Mouse (Mus musculus): ENCODE data around the gene Ankrd10.

DNA sequence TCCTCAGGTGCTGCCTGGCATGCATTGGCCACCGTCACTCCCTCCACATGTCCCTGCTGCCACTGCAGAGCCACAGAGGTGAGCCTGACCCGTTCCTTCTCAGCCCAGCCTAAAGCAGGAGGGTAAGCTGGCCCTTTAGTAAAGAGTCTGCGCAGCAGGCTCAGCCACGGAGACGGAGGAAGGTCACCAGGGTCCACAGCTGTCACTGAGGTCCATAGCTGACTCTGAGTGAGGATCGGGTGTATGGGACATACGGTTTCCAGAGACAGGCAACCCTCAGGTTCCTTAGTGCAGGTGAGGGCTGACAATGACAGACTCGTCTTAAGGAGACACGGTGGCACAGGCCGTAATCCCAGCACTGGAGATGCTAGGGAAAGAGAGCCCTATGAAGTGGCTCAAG, 63.6 kb downstream of the Ankrd10 start:
- TF ChIP-seq CTCF (IDR thresholded peaks at IDR 0.05; ENCODE audit: extremely low read depth, insufficient read depth, low read length) = no peak
- TF ChIP-seq POLR2A (IDR thresholded peaks at IDR 0.05; ENCODE audit: extremely low read depth, insufficient read depth, low read length) = no peak
